Mouse (Mus musculus): ENCODE data around the gene Inpp5a.

- TF ChIP-seq CTCF (IDR thresholded peaks at IDR 0.05; ENCODE audit: low read depth) (peak; percentile 19; the same call in 1 of the 2 replicates), EP300 (optimal IDR thresholded peaks at IDR 0.05) (no peak)
Observed at GRCm38 (mm10) chr7:139366549-139366948, 22.4 kb upstream of the Inpp5a start.
